Mouse (Mus musculus) MEL (cell line): ENCODE results near the gene Gdap2. TPM values are rescaled to one million over a fixed set of nuclear protein-coding genes. Genes with fewer than 3 reads are reported as not detected.
A peak's percentile ranks its signal among the peaks of the same experiment; 100 is the strongest.

ENCODE experiments used
- DNase-seq: peaks from one replicate; pipeline ENCODE4 v3.0.0; 2011; ENCODE audit warnings: low read depth, low spot score
- H3K27ac ChIP-seq: 2 replicates; pipeline ENCODE4 v1.5.1; 2012; ENCODE audit warnings: low read depth, mild to moderate bottlenecking, control low read depth, low read length, moderate library complexity; ENCODE audit not compliant: control insufficient read depth
- H3K27me3 ChIP-seq, 2 experiments: fragments of 150-350 bp in 1 of 2; sonication (generic) in 1 of 2; 2 replicates each; pipeline ENCODE4 v1.6.1; 2012; ENCODE audit warnings: low read length in 2 of 2, mild to moderate bottlenecking in 2 of 2, improper control_type of control experiment in 1 of 2, moderate library complexity in 1 of 2; ENCODE audit not compliant: insufficient read depth in 2 of 2, control insufficient read depth in 1 of 2
- H3K36me3 ChIP-seq, 2 experiments: 2 replicates each; pipeline ENCODE4 v1.6.1; 2012 to 2014; ENCODE audit warnings: low read length in 2 of 2, improper control_type of control experiment in 1 of 2, inconsistent platforms in 1 of 2, mild to moderate bottlenecking in 1 of 2; ENCODE audit not compliant: insufficient read depth in 2 of 2, control insufficient read depth in 1 of 2
- H3K4me1 ChIP-seq, 2 experiments: fragments of 150-350 bp in 1 of 2; sonication (generic) in 1 of 2; 2 replicates each; pipeline ENCODE4 v1.6.1; 2012; ENCODE audit warnings: low read length in 2 of 2, improper control_type of control experiment in 1 of 2, mild to moderate bottlenecking in 1 of 2; ENCODE audit not compliant: insufficient read depth in 2 of 2, control insufficient read depth in 1 of 2
- H3K4me3 ChIP-seq, 2 experiments: fragments of 150-350 bp in 1 of 2; sonication (generic) in 1 of 2; 2 replicates each; pipeline ENCODE4 v1.5.1; 2012; ENCODE audit warnings: low read depth in 2 of 2, low read length in 2 of 2, mild to moderate bottlenecking in 2 of 2, moderate library complexity in 2 of 2, control low read depth in 1 of 2, improper control_type of control experiment in 1 of 2; ENCODE audit not compliant: control insufficient read depth in 1 of 2, insufficient read depth in 1 of 2
- H3K79me2 ChIP-seq: 2 replicates; pipeline ENCODE4 v1.6.1; 2012; ENCODE audit warnings: mild to moderate bottlenecking, low read length, moderate library complexity; ENCODE audit not compliant: control insufficient read depth, poor library complexity, insufficient read depth
- H3K9ac ChIP-seq: 2 replicates; pipeline ENCODE4 v1.6.1; 2012; ENCODE audit warnings: low read depth, mild to moderate bottlenecking, control low read depth, low read length, moderate library complexity; ENCODE audit not compliant: control insufficient read depth, poor library complexity, severe bottlenecking
- H3K9me3 ChIP-seq: fragments of 150-350 bp; sonication (generic); replicated peaks from 2 replicates; pipeline ENCODE4 v1.6.1; 2012; ENCODE audit warnings: mild to moderate bottlenecking, low read length, improper control_type of control experiment, moderate library complexity; ENCODE audit not compliant: insufficient read depth
- CHD1 ChIP-seq: IDR thresholded peaks from 2 replicates; pipeline ENCODE4 v1.6.1; 2012; ENCODE audit warnings: low read depth, mild to moderate bottlenecking, inconsistent platforms, low read length, improper control_type of control experiment
- CTCF ChIP-seq, 3 experiments: IDR thresholded peaks in 2 of 3; conservative IDR thresholded peaks in 1 of 3; 2 replicates each; pipeline ENCODE4 v1.5.1; 2011 to 2012; ENCODE audit warnings: low read length in 3 of 3, low read depth in 2 of 3, mild to moderate bottlenecking in 2 of 3, improper control_type of control experiment in 1 of 3, inconsistent platforms in 1 of 3, mixed read lengths in 1 of 3, moderate library complexity in 1 of 3; ENCODE audit not compliant: control insufficient read depth in 1 of 3, insufficient read depth in 1 of 3, poor library complexity in 1 of 3, severe bottlenecking in 1 of 3
- E2F4 ChIP-seq: IDR thresholded peaks from 2 replicates; pipeline ENCODE4 v1.6.1; 2011; ENCODE audit warnings: low read depth, low read length, improper control_type of control experiment, borderline replicate concordance
- EP300 ChIP-seq, 2 experiments: IDR thresholded peaks; 2 replicates each; pipeline ENCODE4 v1.6.1; 2011; ENCODE audit warnings: improper control_type of control experiment in 2 of 2, low read length in 2 of 2, low read depth in 1 of 2, mild to moderate bottlenecking in 1 of 2
- GABPA ChIP-seq: IDR thresholded peaks from 2 replicates; pipeline ENCODE4 v1.6.1; 2012; ENCODE audit warnings: low read depth, mild to moderate bottlenecking, inconsistent platforms, low read length, improper control_type of control experiment, moderate library complexity
- GATA1 ChIP-seq: IDR thresholded peaks from 2 replicates; pipeline ENCODE4 v1.6.1; 2011; ENCODE audit warnings: low read depth, low read length, improper control_type of control experiment
- MAFK ChIP-seq: IDR thresholded peaks from 2 replicates; pipeline ENCODE4 v1.6.1; 2011; ENCODE audit warnings: low read depth, mild to moderate bottlenecking, low read length, improper control_type of control experiment, borderline replicate concordance
- MEF2A ChIP-seq: IDR thresholded peaks from 2 replicates; pipeline ENCODE4 v1.6.1; 2014; ENCODE audit warnings: low read depth, mild to moderate bottlenecking, inconsistent platforms, low read length, improper control_type of control experiment; ENCODE audit not compliant: poor library complexity, insufficient replicate concordance, severe bottlenecking; ENCODE audit errors: extremely low read depth
- MYC ChIP-seq: IDR thresholded peaks from 2 replicates; pipeline ENCODE4 v1.6.1; 2011; ENCODE audit warnings: low read depth, mild to moderate bottlenecking, low read length, improper control_type of control experiment, moderate library complexity
- NELFE ChIP-seq: IDR thresholded peaks from 2 replicates; pipeline ENCODE4 v1.6.1; 2011; ENCODE audit warnings: low read depth, low read length, improper control_type of control experiment
- NRF1 ChIP-seq: IDR thresholded peaks from 2 replicates; pipeline ENCODE4 v1.6.1; 2014; ENCODE audit warnings: low read depth, mild to moderate bottlenecking, inconsistent platforms, low read length, improper control_type of control experiment, moderate library complexity; ENCODE audit not compliant: poor library complexity, insufficient read depth, severe bottlenecking
- POLR2A ChIP-seq, 2 experiments: IDR thresholded peaks; 2 replicates each; pipeline ENCODE4 v1.6.1; 2011 to 2012; ENCODE audit warnings: low read length in 2 of 2, mild to moderate bottlenecking in 2 of 2, control low read depth in 1 of 2, improper control_type of control experiment in 1 of 2, low read depth in 1 of 2, moderate library complexity in 1 of 2; ENCODE audit not compliant: control insufficient read depth in 1 of 2, insufficient read depth in 1 of 2, poor library complexity in 1 of 2
- POLR2AphosphoS2 ChIP-seq: IDR thresholded peaks from 2 replicates; pipeline ENCODE4 v1.6.1; 2011; ENCODE audit warnings: low read length, improper control_type of control experiment
- SIN3A ChIP-seq: IDR thresholded peaks from 2 replicates; pipeline ENCODE4 v1.6.1; 2012; ENCODE audit warnings: low read length, improper control_type of control experiment, inconsistent platforms
- TCF12 ChIP-seq: IDR thresholded peaks from 2 replicates; pipeline ENCODE4 v1.6.1; 2014; ENCODE audit warnings: low read depth, mild to moderate bottlenecking, inconsistent platforms, low read length, improper control_type of control experiment, moderate library complexity
- UBTF ChIP-seq: IDR thresholded peaks from 2 replicates; pipeline ENCODE4 v1.6.1; 2012; ENCODE audit warnings: low read depth, mild to moderate bottlenecking, inconsistent platforms, low read length, improper control_type of control experiment, moderate library complexity, borderline replicate concordance; ENCODE audit not compliant: insufficient read depth
- USF1 ChIP-seq: IDR thresholded peaks from 2 replicates; pipeline ENCODE4 v1.6.1; 2014; ENCODE audit warnings: low read depth, mild to moderate bottlenecking, inconsistent platforms, low read length, improper control_type of control experiment, moderate library complexity
- USF2 ChIP-seq, 2 experiments: IDR thresholded peaks; 2 replicates each; pipeline ENCODE4 v1.6.1; 2011 to 2012; ENCODE audit warnings: improper control_type of control experiment in 2 of 2, low read length in 2 of 2, borderline replicate concordance in 1 of 2, inconsistent platforms in 1 of 2, low read depth in 1 of 2, mild to moderate bottlenecking in 1 of 2; ENCODE audit not compliant: insufficient read depth in 1 of 2
- ZC3H11A ChIP-seq: IDR thresholded peaks from 2 replicates; pipeline ENCODE4 v1.6.1; 2012; ENCODE audit warnings: low read depth, mild to moderate bottlenecking, inconsistent platforms, low read length, improper control_type of control experiment
- ZKSCAN1 ChIP-seq: IDR thresholded peaks from 2 replicates; pipeline ENCODE4 v1.6.1; 2012; ENCODE audit warnings: low read depth, mild to moderate bottlenecking, inconsistent platforms, low read length, improper control_type of control experiment, moderate library complexity
- ZNF384 ChIP-seq: IDR thresholded peaks from 2 replicates; pipeline ENCODE4 v1.6.1; 2012; ENCODE audit warnings: low read depth, mild to moderate bottlenecking, inconsistent platforms, low read length, improper control_type of control experiment
- polyA plus RNA-seq, 2 experiments: library from polyadenylated mRNA; stranded (reverse) in 1 of 2; unstranded in 1 of 2; fragments of >175 nt in 1 of 2; fragments of >200 nt in 1 of 2; gene quantifications; 2 replicates each; pipeline versions ENCODE4 v1.2.1 to v1.2.4; 2012; ENCODE audit warnings: low replicate concordance in 2 of 2, low read depth in 1 of 2; ENCODE audit not compliant: insufficient read length in 2 of 2, insufficient read depth in 1 of 2, missing spikeins in 1 of 2
- total RNA-seq: library from RNA; depleted of rRNA; stranded (reverse); fragments of 300-350 nt; gene quantifications from 2 replicates; pipeline ENCODE4 v1.2.3, GENCODE M21; 2012

The Gdap2 gene
- total and polyA plus RNA-seq, 3 experiments, result 14.6 to 17.3 TPM; not detected in 1

- TF ChIP-seq USF1 (peak; percentile 66; the same call in 1 of the 2 replicates), UBTF (no peak), E2F4 (no peak), TCF12 (no peak)
These were observed 27.3 kb downstream of the Gdap2 start (continued) for GRCm38 (mm10) chr3:100189444-100189843.

GRCm38 (mm10) chr3:100189861-100190260 is 27.7 kb downstream of the Gdap2 start:
- Histone ChIP-seq H3K9ac (no peak overlapping the region), H3K79me2 (no peaks in the 10 kb centered on the region), H3K27ac (no peak overlapping the region), H3K4me3 (no peak overlapping the region), H3K4me1 (no peaks in the 10 kb centered on the region), H3K9me3 (no peaks in the 10 kb centered on the region), H3K27me3 (no peaks in the 10 kb centered on the region), H3K36me3 (peaks cover 0 to 7% of the 10 kb centered on the region in 2 experiments; a peak in 2 of 4 replicates)
- DNase-seq, result no peak
- no peak for TF ChIP-seq POLR2AphosphoS2
- TF ChIP-seq POLR2A (IDR thresholded peaks at IDR 0.05; ENCODE audit: control insufficient read depth in 1 of 2, insufficient read depth in 1 of 2, low read depth in 1 of 2, low read length in 2 of 2, poor library complexity in 1 of 2), result no peak
- no peak for TF ChIP-seq CTCF (IDR thresholded peaks at IDR 0.05 in 2 of 3, conservative IDR thresholded peaks at IDR 0.05 in 1 of 3; ENCODE audit: control insufficient read depth in 1 of 3, insufficient read depth in 1 of 3, low read depth in 2 of 3, low read length in 3 of 3, poor library complexity in 1 of 3, severe bottlenecking in 1 of 3)
- no peak for TF ChIP-seq MYC

GRCm38 (mm10) chr3:100194210-100194609 is 32.0 kb downstream of the Gdap2 start:
- DNase-seq, result no peak
- TF ChIP-seq MAFK, result no peak
- TF ChIP-seq, all 39 proteins: peak for 0
- no peaks in the 10 kb centered on the region for H3K9me3 ChIP-seq
- no peaks in the 10 kb centered on the region for H3K27me3 ChIP-seq
- no peak overlapping the region for H3K4me3 ChIP-seq
- no peak overlapping the region for H3K27ac ChIP-seq
- H3K79me2 ChIP-seq, result no peaks in the 10 kb centered on the region
- H3K4me1 ChIP-seq, result no peaks in the 10 kb centered on the region
- H3K9ac ChIP-seq, result no peak overlapping the region
- peaks cover 0 to 4% of the 10 kb centered on the region in 2 experiments; a peak in 2 of 4 replicates for H3K36me3 ChIP-seq

- Histone ChIP-seq H3K79me2 (no peaks in the 10 kb centered on the region), H3K4me1 (no peaks in the 10 kb centered on the region), H3K27ac (no peak overlapping the region), H3K36me3 (peaks cover 0 to 2% of the 10 kb centered on the region in 2 experiments; a peak in 2 of 4 replicates), H3K4me3 (no peak overlapping the region), H3K9ac (no peak overlapping the region), H3K9me3 (no peaks in the 10 kb centered on the region), H3K27me3 (no peaks in the 10 kb centered on the region)
- DNase-seq, result no peak
- TF ChIP-seq ZC3H11A (no peak), ZKSCAN1 (no peak), NRF1 (no peak), MEF2A (no peak), E2F4 (no peak), CTCF (IDR thresholded peaks at IDR 0.05 in 2 of 3, conservative IDR thresholded peaks at IDR 0.05 in 1 of 3; ENCODE audit: control insufficient read depth in 1 of 3, insufficient read depth in 1 of 3, low read depth in 2 of 3, low read length in 3 of 3, poor library complexity in 1 of 3, severe bottlenecking in 1 of 3) (no peak), ZNF384 (no peak), SIN3A (no peak), EP300 (IDR thresholded peaks at IDR 0.05; ENCODE audit: low read depth in 1 of 2, low read length in 2 of 2) (no peak), POLR2A (IDR thresholded peaks at IDR 0.05; ENCODE audit: control insufficient read depth in 1 of 2, insufficient read depth in 1 of 2, low read depth in 1 of 2, low read length in 2 of 2, poor library complexity in 1 of 2) (no peak), UBTF (no peak), CHD1 (no peak), USF1 (no peak), MYC (no peak), NELFE (no peak), USF2 (IDR thresholded peaks at IDR 0.05; ENCODE audit: borderline replicate concordance in 1 of 2, insufficient read depth in 1 of 2, low read depth in 1 of 2, low read length in 2 of 2) (no peak), GATA1 (no peak), GABPA (no peak)
These were observed 39.4 kb downstream of the Gdap2 start for GRCm38 (mm10) chr3:100201554-100201953.
